Mouse (Mus musculus): ENCODE measurements around the gene Rufy3. TPM values are rescaled to one million over a fixed set of nuclear protein-coding genes. Genes with fewer than 3 reads are reported as not detected.
A peak's percentile ranks its signal among the peaks of the same experiment; 100 is the strongest.

The Rufy3 gene
- polyA plus RNA-seq, 1 experiment: 30.1 TPM

DNA sequence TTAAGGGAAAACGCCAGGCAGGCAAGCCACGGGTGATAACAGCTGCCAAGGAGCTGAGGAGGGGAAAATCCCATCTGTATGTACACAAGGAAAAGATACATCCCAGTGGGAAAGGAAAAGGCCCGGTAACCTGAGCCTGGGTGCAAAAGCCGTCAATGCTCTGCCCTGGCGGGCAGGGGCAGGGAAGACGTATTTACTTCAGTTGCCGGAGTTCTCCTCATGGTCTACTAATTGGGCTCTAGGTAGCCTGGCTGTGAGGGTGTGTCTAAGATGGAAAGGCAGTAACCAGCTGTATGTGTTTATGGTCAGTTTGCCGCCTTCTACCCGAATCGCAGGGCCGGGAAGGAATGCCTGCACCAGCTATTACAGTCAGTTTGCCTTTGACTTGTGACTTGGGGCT lies 64.3 kb downstream of the Rufy3 start:
- Histone ChIP-seq H3K36me3 (ENCODE audit: control insufficient read depth, insufficient read depth, low read length, poor library complexity, severe bottlenecking) (0 out of 2 replicates have a peak, but pooled peaks cover 2% of the 10 kb centered on the region), H3K4me1 (ENCODE audit: control insufficient read depth, insufficient read depth, low read length) (no peaks in the 10 kb centered on the region), H3K27ac (ENCODE audit: insufficient read depth, low read length) (no peak overlapping the region), H3K9me3 (replicated peaks; ENCODE audit: control insufficient read depth, insufficient read depth, low read length, poor library complexity, severe bottlenecking) (no peaks in the 10 kb centered on the region), H3K27me3 (ENCODE audit: control insufficient read depth, insufficient read depth, low read length, poor library complexity, severe bottlenecking) (no peaks in the 10 kb centered on the region), H3K4me3 (ENCODE audit: low read depth, low read length) (no peak overlapping the region), H3K9ac (ENCODE audit: low read depth, poor library complexity, severe bottlenecking) (no peak overlapping the region)
- TF ChIP-seq CTCF (IDR thresholded peaks at IDR 0.05; ENCODE audit: low read depth, low read length): no peak
- TF ChIP-seq EP300 (IDR thresholded peaks at IDR 0.05; ENCODE audit: insufficient read depth, low read depth, low read length): no peak
- no peak for TF ChIP-seq POLR2A (IDR thresholded peaks at IDR 0.05; ENCODE audit: insufficient read depth, low read length)

DNA sequence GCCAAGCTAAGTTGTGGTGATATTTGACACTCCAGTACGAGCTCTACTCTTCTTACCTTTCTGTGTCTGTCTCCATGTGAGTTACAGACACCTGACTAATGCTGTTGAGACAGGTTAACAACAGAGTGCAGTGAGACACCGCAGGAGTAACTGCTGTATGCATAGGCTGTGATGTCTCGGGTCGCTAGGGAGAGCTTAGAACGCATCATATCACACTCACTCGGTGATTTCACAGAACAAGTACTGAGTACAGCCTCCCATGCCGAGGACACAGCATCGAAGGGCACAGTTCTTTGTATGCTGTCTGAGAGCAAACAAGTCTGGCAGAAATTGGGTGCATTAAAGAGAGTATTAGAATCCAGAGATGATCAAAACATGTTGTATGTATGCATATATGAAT lies 65.1 kb downstream of the Rufy3 start:
- H3K4me3 ChIP-seq (ENCODE audit: low read depth, low read length): no peak overlapping the region
- no peaks in the 10 kb centered on the region for H3K4me1 ChIP-seq (ENCODE audit: control insufficient read depth, insufficient read depth, low read length)
- H3K27me3 ChIP-seq (ENCODE audit: control insufficient read depth, insufficient read depth, low read length, poor library complexity, severe bottlenecking): no peaks in the 10 kb centered on the region
- H3K9ac ChIP-seq (ENCODE audit: low read depth, poor library complexity, severe bottlenecking): no peak overlapping the region
- H3K9me3 ChIP-seq (replicated peaks; ENCODE audit: control insufficient read depth, insufficient read depth, low read length, poor library complexity, severe bottlenecking): no peaks in the 10 kb centered on the region
- H3K27ac ChIP-seq (ENCODE audit: insufficient read depth, low read length): no peak overlapping the region
- H3K36me3 ChIP-seq (ENCODE audit: control insufficient read depth, insufficient read depth, low read length, poor library complexity, severe bottlenecking): 0 out of 2 replicates have a peak, but pooled peaks cover 2% of the 10 kb centered on the region
- no peak for TF ChIP-seq CTCF (IDR thresholded peaks at IDR 0.05; ENCODE audit: low read depth, low read length)
- TF ChIP-seq POLR2A (IDR thresholded peaks at IDR 0.05; ENCODE audit: insufficient read depth, low read length): no peak
- TF ChIP-seq EP300 (IDR thresholded peaks at IDR 0.05; ENCODE audit: insufficient read depth, low read depth, low read length): no peak

DNA sequence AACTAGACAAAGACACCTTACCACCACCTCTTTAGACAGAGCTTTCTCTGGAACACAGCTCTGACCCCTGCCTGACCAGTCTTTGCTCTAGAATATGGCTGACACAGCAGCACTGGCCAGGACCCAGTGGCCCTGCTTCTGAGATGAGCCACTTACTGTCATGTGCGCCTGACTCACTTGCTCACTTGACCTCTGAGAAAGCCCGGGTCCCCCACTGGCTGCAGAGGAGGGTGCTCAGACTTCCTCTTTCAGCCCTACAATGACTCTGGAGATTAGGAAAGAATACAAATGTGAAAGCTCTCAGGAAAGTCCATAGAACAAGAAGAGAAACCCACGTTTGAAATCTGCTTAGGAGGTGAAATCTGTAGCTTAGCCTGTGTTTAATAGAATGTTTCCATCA lies 66.0 kb downstream of the Rufy3 start:
- Histone ChIP-seq H3K36me3 (ENCODE audit: control insufficient read depth, insufficient read depth, low read length, poor library complexity, severe bottlenecking) (0 out of 2 replicates have a peak, but pooled peaks cover 2% of the 10 kb centered on the region), H3K9me3 (replicated peaks; ENCODE audit: control insufficient read depth, insufficient read depth, low read length, poor library complexity, severe bottlenecking) (no peaks in the 10 kb centered on the region), H3K4me1 (ENCODE audit: control insufficient read depth, insufficient read depth, low read length) (no peaks in the 10 kb centered on the region), H3K27me3 (ENCODE audit: control insufficient read depth, insufficient read depth, low read length, poor library complexity, severe bottlenecking) (no peaks in the 10 kb centered on the region), H3K4me3 (ENCODE audit: low read depth, low read length) (no peak overlapping the region), H3K9ac (ENCODE audit: low read depth, poor library complexity, severe bottlenecking) (no peak overlapping the region), H3K27ac (ENCODE audit: insufficient read depth, low read length) (no peak overlapping the region)
- TF ChIP-seq EP300 (IDR thresholded peaks at IDR 0.05; ENCODE audit: insufficient read depth, low read depth, low read length) (no peak), POLR2A (IDR thresholded peaks at IDR 0.05; ENCODE audit: insufficient read depth, low read length) (no peak), CTCF (IDR thresholded peaks at IDR 0.05; ENCODE audit: low read depth, low read length) (no peak)

DNA sequence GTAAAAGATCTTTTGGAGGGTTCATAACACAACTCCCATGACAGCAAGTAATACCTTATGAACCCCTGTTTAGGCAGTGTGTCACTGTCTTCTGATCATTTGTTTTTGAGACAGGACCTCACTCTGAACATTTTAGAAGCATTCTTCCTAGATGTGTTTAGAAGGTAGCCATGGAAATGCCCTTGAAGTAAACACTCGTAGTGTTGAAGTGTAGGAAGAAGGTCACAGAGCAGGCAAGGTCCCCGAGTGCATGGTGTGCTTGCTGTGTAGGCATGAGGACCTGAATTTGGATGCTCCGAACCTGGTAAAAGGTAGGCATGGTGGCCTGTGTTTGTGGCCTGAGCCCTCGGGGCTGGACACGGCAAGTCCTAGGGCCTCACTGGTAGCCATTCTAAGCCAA lies 66.7 kb downstream of the Rufy3 start:
- H3K36me3 ChIP-seq (ENCODE audit: control insufficient read depth, insufficient read depth, low read length, poor library complexity, severe bottlenecking): 0 out of 2 replicates have a peak, but pooled peaks cover 2% of the 10 kb centered on the region

DNA sequence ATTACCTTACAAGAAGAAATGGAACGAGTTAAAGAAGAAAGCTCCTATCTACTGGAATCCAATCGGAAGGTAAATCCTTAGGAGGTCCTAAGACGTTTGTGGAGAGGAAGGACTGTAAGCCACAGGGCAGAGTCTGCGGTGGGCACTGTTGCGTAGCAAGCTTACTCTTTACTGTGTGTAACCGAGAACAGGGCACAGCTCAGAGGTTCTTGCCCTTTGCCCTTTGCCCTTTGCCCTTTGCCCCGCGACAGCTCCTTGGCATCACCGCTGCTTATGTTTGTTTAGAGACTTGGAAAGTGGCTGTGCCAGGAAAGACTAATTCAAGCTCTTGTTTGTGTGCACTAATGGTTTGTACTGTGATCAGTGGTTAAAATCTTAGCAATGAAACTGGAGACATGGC lies 67.6 kb downstream of the Rufy3 start:
- TF ChIP-seq CTCF (IDR thresholded peaks at IDR 0.05; ENCODE audit: low read depth, low read length): no peak
- no peak for TF ChIP-seq POLR2A (IDR thresholded peaks at IDR 0.05; ENCODE audit: insufficient read depth, low read length)
- Histone ChIP-seq H3K27ac (ENCODE audit: insufficient read depth, low read length) (no peak overlapping the region), H3K4me3 (ENCODE audit: low read depth, low read length) (no peak overlapping the region), H3K4me1 (ENCODE audit: control insufficient read depth, insufficient read depth, low read length) (no peaks in the 10 kb centered on the region), H3K9ac (ENCODE audit: low read depth, poor library complexity, severe bottlenecking) (no peak overlapping the region), H3K36me3 (ENCODE audit: control insufficient read depth, insufficient read depth, low read length, poor library complexity, severe bottlenecking) (peaks cover 5% of the 10 kb centered on the region; the same call in 1 of the 2 replicates), H3K27me3 (ENCODE audit: control insufficient read depth, insufficient read depth, low read length, poor library complexity, severe bottlenecking) (no peaks in the 10 kb centered on the region), H3K9me3 (replicated peaks; ENCODE audit: control insufficient read depth, insufficient read depth, low read length, poor library complexity, severe bottlenecking) (no peaks in the 10 kb centered on the region)

More for the DNA sequence above, 66.7 kb downstream of the Rufy3 start:
- Histone ChIP-seq H3K9me3 (replicated peaks; ENCODE audit: control insufficient read depth, insufficient read depth, low read length, poor library complexity, severe bottlenecking) (no peaks in the 10 kb centered on the region), H3K4me3 (ENCODE audit: low read depth, low read length) (no peak overlapping the region), H3K9ac (ENCODE audit: low read depth, poor library complexity, severe bottlenecking) (no peak overlapping the region), H3K27ac (ENCODE audit: insufficient read depth, low read length) (no peak overlapping the region), H3K27me3 (ENCODE audit: control insufficient read depth, insufficient read depth, low read length, poor library complexity, severe bottlenecking) (no peaks in the 10 kb centered on the region), H3K4me1 (ENCODE audit: control insufficient read depth, insufficient read depth, low read length) (no peaks in the 10 kb centered on the region)
- TF ChIP-seq EP300 (IDR thresholded peaks at IDR 0.05; ENCODE audit: insufficient read depth, low read depth, low read length) (no peak), CTCF (IDR thresholded peaks at IDR 0.05; ENCODE audit: low read depth, low read length) (no peak)

DNA sequence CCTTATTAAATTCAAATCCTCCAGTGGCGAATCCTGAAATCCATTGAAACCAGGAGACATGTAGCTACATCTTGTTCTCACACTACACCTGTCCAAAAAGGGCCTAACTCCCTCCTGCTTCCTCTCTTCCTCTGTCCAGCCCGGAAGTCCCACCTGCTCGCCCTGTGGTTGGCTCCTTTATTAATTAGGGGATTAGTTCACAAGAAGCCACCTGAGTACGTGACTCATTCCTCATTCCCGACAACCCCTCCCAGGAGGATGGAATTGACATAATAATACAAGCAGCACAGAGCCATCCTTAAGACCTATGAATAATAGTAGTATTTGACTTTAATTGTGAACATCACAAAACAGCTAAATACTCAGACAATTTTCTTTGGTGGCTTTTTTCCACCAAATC lies 69.2 kb downstream of the Rufy3 start:
- peak; percentile 33; the same call in 1 of the 2 replicates for TF ChIP-seq EP300 (IDR thresholded peaks at IDR 0.05; ENCODE audit: insufficient read depth, low read depth, low read length)
- TF ChIP-seq CTCF (IDR thresholded peaks at IDR 0.05; ENCODE audit: low read depth, low read length): no peak

More for the DNA sequence above, 69.2 kb downstream of the Rufy3 start:
- no peak overlapping the region for H3K27ac ChIP-seq (ENCODE audit: insufficient read depth, low read length)
- H3K9me3 ChIP-seq (replicated peaks; ENCODE audit: control insufficient read depth, insufficient read depth, low read length, poor library complexity, severe bottlenecking): no peaks in the 10 kb centered on the region
- no peaks in the 10 kb centered on the region for H3K4me1 ChIP-seq (ENCODE audit: control insufficient read depth, insufficient read depth, low read length)
- no peak overlapping the region for H3K9ac ChIP-seq (ENCODE audit: low read depth, poor library complexity, severe bottlenecking)
- H3K4me3 ChIP-seq (ENCODE audit: low read depth, low read length): no peak overlapping the region; the same call in 1 of the 2 replicates
- peaks cover 6% of the 10 kb centered on the region for H3K36me3 ChIP-seq (ENCODE audit: control insufficient read depth, insufficient read depth, low read length, poor library complexity, severe bottlenecking)
- H3K27me3 ChIP-seq (ENCODE audit: control insufficient read depth, insufficient read depth, low read length, poor library complexity, severe bottlenecking): no peaks in the 10 kb centered on the region
